Mouse (Mus musculus): ENCODE results near the gene Col25a1. TPM values are rescaled to one million over a fixed set of nuclear protein-coding genes. Genes with fewer than 3 reads are reported as not detected.

Gene Col25a1
- polyA plus RNA-seq, 1 experiment from 2014 or later = 3.4 TPM

GRCm38 (mm10) chr3:130337857-130338256 is 206.6 kb downstream of the Col25a1 start:
- Histone ChIP-seq H3K9me3 (no peaks in the 10 kb centered on the region), H3K9ac (no peak overlapping the region), H3K27me3 (no peaks in the 10 kb centered on the region), H3K4me3 (no peak overlapping the region), H3K27ac (no peak overlapping the region), H3K36me3 (no peaks in the 10 kb centered on the region), H3K4me1 (replicated peaks) (peaks cover 3% of the 10 kb centered on the region; the same call in 1 of the 2 replicates), H3K4me2 (0 out of 2 replicates have a peak overlapping the region, but pooled peaks have one; percentile 26)
- 46% methylated on average over 13 of the region's 13 CpGs for WGBS
- ATAC-seq (ENCODE audit: low FRiP score) = peak; percentile 71

GRCm38 (mm10) chr3:130338371-130338770 is 207.1 kb downstream of the Col25a1 start:
- H3K9me3 ChIP-seq = no peaks in the 10 kb centered on the region
- peaks cover 3% of the 10 kb centered on the region; the same call in 1 of the 2 replicates for H3K4me1 ChIP-seq (replicated peaks)
- no peak overlapping the region for H3K9ac ChIP-seq
- H3K36me3 ChIP-seq = no peaks in the 10 kb centered on the region
- no peak overlapping the region for H3K4me3 ChIP-seq
- no peak overlapping the region for H3K4me2 ChIP-seq
- 74% methylated on average over 3 of the region's 3 CpGs for WGBS
- H3K27me3 ChIP-seq = no peaks in the 10 kb centered on the region
- no peak for ATAC-seq (ENCODE audit: low FRiP score)
- no peak overlapping the region for H3K27ac ChIP-seq

- no peak overlapping the region for H3K4me3 ChIP-seq
- no peak overlapping the region for H3K4me2 ChIP-seq
- H3K36me3 ChIP-seq = no peaks in the 10 kb centered on the region
- H3K27me3 ChIP-seq = no peaks in the 10 kb centered on the region
- no peak overlapping the region for H3K9ac ChIP-seq
- no peak overlapping the region for H3K27ac ChIP-seq
- no peak for ATAC-seq (ENCODE audit: low FRiP score)
- no peaks in the 10 kb centered on the region for H3K4me1 ChIP-seq (replicated peaks)
- H3K9me3 ChIP-seq = no peaks in the 10 kb centered on the region
- 69% methylated on average over 6 of the region's 6 CpGs for WGBS
These were observed 218.9 kb downstream of the Col25a1 start for GRCm38 (mm10) chr3:130350161-130350560.

- Histone ChIP-seq H3K27ac (no peak overlapping the region), H3K4me1 (replicated peaks) (no peaks in the 10 kb centered on the region), H3K27me3 (no peaks in the 10 kb centered on the region), H3K9ac (no peak overlapping the region), H3K36me3 (no peaks in the 10 kb centered on the region), H3K4me2 (no peak overlapping the region), H3K4me3 (no peak overlapping the region), H3K9me3 (no peaks in the 10 kb centered on the region)
- no peak for ATAC-seq (ENCODE audit: low FRiP score)
- WGBS = 82% methylated on average over 4 of the region's 4 CpGs
These were observed 223.2 kb downstream of the Col25a1 start for GRCm38 (mm10) chr3:130354399-130355039.

- Histone ChIP-seq H3K4me2 (no peak overlapping the region), H3K9ac (no peak overlapping the region), H3K4me1 (replicated peaks) (peaks cover 8% of the 10 kb centered on the region), H3K27ac (no peak overlapping the region), H3K27me3 (no peaks in the 10 kb centered on the region), H3K4me3 (no peak overlapping the region), H3K36me3 (no peaks in the 10 kb centered on the region), H3K9me3 (no peaks in the 10 kb centered on the region)
- ATAC-seq (ENCODE audit: low FRiP score) = no peak
- 84% methylated on average over 15 of the region's 15 CpGs for WGBS
These were observed 225.4 kb downstream of the Col25a1 start for GRCm38 (mm10) chr3:130356575-130357173.

GRCm38 (mm10) chr3:130360813-130361212 is 229.5 kb downstream of the Col25a1 start:
- H3K4me3 ChIP-seq = no peak overlapping the region
- no peak for ATAC-seq (ENCODE audit: low FRiP score)
- H3K27me3 ChIP-seq = no peaks in the 10 kb centered on the region
- no peak overlapping the region for H3K4me2 ChIP-seq
- H3K36me3 ChIP-seq = no peaks in the 10 kb centered on the region
- no peak overlapping the region for H3K9ac ChIP-seq
- WGBS = 82% methylated on average over 7 of the region's 7 CpGs
- peaks cover 8% of the 10 kb centered on the region for H3K4me1 ChIP-seq (replicated peaks)
- H3K27ac ChIP-seq = no peak overlapping the region
- no peaks in the 10 kb centered on the region for H3K9me3 ChIP-seq

GRCm38 (mm10) chr3:130361922-130362321 is 230.6 kb downstream of the Col25a1 start:
- peaks cover 8% of the 10 kb centered on the region for H3K4me1 ChIP-seq (replicated peaks)
- no peak for ATAC-seq (ENCODE audit: low FRiP score)

GRCm38 (mm10) chr3:130362797-130363367 is 231.6 kb downstream of the Col25a1 start:
- WGBS = 79% methylated on average over 7 of the region's 7 CpGs
- no peaks in the 10 kb centered on the region for H3K27me3 ChIP-seq
- H3K4me3 ChIP-seq = no peak overlapping the region

More at GRCm38 (mm10) chr3:130361922-130362321, 230.6 kb downstream of the Col25a1 start:
- H3K27ac ChIP-seq = no peak overlapping the region
- no peaks in the 10 kb centered on the region for H3K9me3 ChIP-seq
- no peak overlapping the region for H3K4me3 ChIP-seq
- WGBS = 70% methylated on average over 1 of the region's 1 CpGs
- H3K4me2 ChIP-seq = no peak overlapping the region
- H3K27me3 ChIP-seq = no peaks in the 10 kb centered on the region
- H3K9ac ChIP-seq = no peak overlapping the region
- no peaks in the 10 kb centered on the region for H3K36me3 ChIP-seq

GRCm38 (mm10) chr3:130366917-130367610 is 235.8 kb downstream of the Col25a1 start:
- Histone ChIP-seq H3K4me3 (no peak overlapping the region), H3K27me3 (no peaks in the 10 kb centered on the region), H3K9me3 (no peaks in the 10 kb centered on the region), H3K9ac (no peak overlapping the region), H3K27ac (no peak overlapping the region), H3K36me3 (no peaks in the 10 kb centered on the region), H3K4me2 (no peak overlapping the region), H3K4me1 (replicated peaks) (0 out of 2 replicates have a peak, but pooled peaks cover 3% of the 10 kb centered on the region)
- no peak for ATAC-seq (ENCODE audit: low FRiP score)
- 74% methylated on average over 8 of the region's 8 CpGs for WGBS

More at GRCm38 (mm10) chr3:130362797-130363367, 231.6 kb downstream of the Col25a1 start:
- ATAC-seq (ENCODE audit: low FRiP score) = no peak
- H3K4me1 ChIP-seq (replicated peaks) = peaks cover 8% of the 10 kb centered on the region
- no peak overlapping the region for H3K27ac ChIP-seq
- no peaks in the 10 kb centered on the region for H3K9me3 ChIP-seq
- no peak overlapping the region for H3K9ac ChIP-seq
- H3K36me3 ChIP-seq = no peaks in the 10 kb centered on the region
- H3K4me2 ChIP-seq = no peak overlapping the region

- Histone ChIP-seq H3K27ac (no peak overlapping the region), H3K9me3 (no peaks in the 10 kb centered on the region), H3K4me2 (no peak overlapping the region), H3K9ac (no peak overlapping the region), H3K4me1 (replicated peaks) (0 out of 2 replicates have a peak, but pooled peaks cover 3% of the 10 kb centered on the region), H3K27me3 (no peaks in the 10 kb centered on the region), H3K36me3 (no peaks in the 10 kb centered on the region), H3K4me3 (no peak overlapping the region)
- whole genome bisulfite sequencing = 97% methylated on average over 4 of the region's 4 CpGs
- ATAC-seq (ENCODE audit: low FRiP score) = no peak
These were observed 237.1 kb downstream of the Col25a1 start for GRCm38 (mm10) chr3:130368352-130368751.

- Histone ChIP-seq H3K36me3 (no peaks in the 10 kb centered on the region), H3K27me3 (no peaks in the 10 kb centered on the region), H3K27ac (no peak overlapping the region), H3K9me3 (no peaks in the 10 kb centered on the region), H3K4me2 (no peak overlapping the region), H3K9ac (no peak overlapping the region), H3K4me3 (no peak overlapping the region), H3K4me1 (replicated peaks) (0 out of 2 replicates have a peak, but pooled peaks cover 3% of the 10 kb centered on the region)
- WGBS = 87% methylated on average over 1 of the region's 1 CpGs
- no peak for ATAC-seq (ENCODE audit: low FRiP score)
These were observed 237.8 kb downstream of the Col25a1 start for GRCm38 (mm10) chr3:130369113-130369512.

GRCm38 (mm10) chr3:130370167-130370566 is 238.9 kb downstream of the Col25a1 start:
- Histone ChIP-seq H3K4me1 (replicated peaks) (0 out of 2 replicates have a peak, but pooled peaks cover 3% of the 10 kb centered on the region), H3K27me3 (no peaks in the 10 kb centered on the region), H3K4me2 (no peak overlapping the region), H3K4me3 (no peak overlapping the region), H3K36me3 (no peaks in the 10 kb centered on the region), H3K27ac (no peak overlapping the region), H3K9me3 (no peaks in the 10 kb centered on the region), H3K9ac (no peak overlapping the region)
- no peak for ATAC-seq (ENCODE audit: low FRiP score)
- 75% methylated on average over 5 of the region's 5 CpGs for WGBS

Data from hindbrain, embryonic 13.5 days (tissue).